8 mouse cellular contexts compared by ENCODE assay signal in the genomic region with DNA sequence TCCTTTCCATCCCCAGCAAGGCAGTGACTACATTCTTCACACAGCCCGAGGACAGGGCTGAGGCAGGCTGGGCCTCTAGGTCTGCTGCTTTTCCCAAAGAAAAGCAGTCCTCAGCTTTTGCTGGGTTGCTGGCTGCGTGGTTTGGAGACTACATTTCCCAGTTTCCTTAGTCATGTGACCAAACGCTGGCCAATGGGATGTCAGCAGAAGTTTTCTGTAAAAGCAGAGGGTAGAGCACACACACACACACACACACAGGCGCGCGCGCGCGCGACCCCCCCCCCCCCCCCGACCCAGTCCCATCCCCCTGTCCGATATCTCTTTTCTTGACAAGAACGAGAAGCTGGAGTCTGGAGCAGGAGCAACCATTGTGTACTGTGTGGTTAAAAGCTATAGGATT. TPM values are rescaled to one million over a fixed set of nuclear protein-coding genes. Genes with fewer than 3 reads are reported as not detected.
DNase-seq lines count a peak whose midpoint lies in the region; ATAC-seq and TF ChIP-seq lines count a peak whose summit lies in the region.

No protein-coding gene starts in this region.

- 0% methylated on average over 13 of the region's 13 CpGs for WGBS in forebrain, postnatal 0 days
- 2% methylated on average over 12 of the region's 13 CpGs for WGBS in liver, postnatal 0 days (ENCODE audit: insufficient replicate concordance)
- WGBS in neural tube, embryonic 14.5 days, result 0% methylated on average over 13 of the region's 13 CpGs

- peak overlapping the region; percentile 20 for H3ac ChIP-seq in C2C12 (ENCODE audit: control insufficient read depth, insufficient read length, low read depth)

- H3K79me2 ChIP-seq in C2C12 (ENCODE audit: control insufficient read depth, insufficient read depth), result no peaks in the 10 kb centered on the region

- H3K4me3 ChIP-seq in C2C12 (ENCODE audit: insufficient read depth, poor library complexity, severe bottlenecking), result no peak overlapping the region
- H3K4me3 ChIP-seq in forebrain, postnatal 0 days (ENCODE audit: low read depth, low read length), result no peak overlapping the region
- peak overlapping the region; percentile 13 for H3K4me3 ChIP-seq in liver, postnatal 0 days (ENCODE audit: low read depth, low read length)
- no peak overlapping the region for H3K4me3 ChIP-seq in neural tube, embryonic 14.5 days (ENCODE audit: low read depth, low read length)

- H3K9ac ChIP-seq in forebrain, postnatal 0 days, result no peak overlapping the region
- H3K9ac ChIP-seq in liver, postnatal 0 days (replicated peaks), result no peak overlapping the region; the same call in 1 of the 2 replicates
- H3K9ac ChIP-seq in neural tube, embryonic 14.5 days (replicated peaks; ENCODE audit: low read depth, low read length), result no peak overlapping the region; the same call in 1 of the 2 replicates

- H3K36me3 ChIP-seq in C2C12 (ENCODE audit: control insufficient read depth, insufficient read depth), result no peaks in the 10 kb centered on the region
- H3K36me3 ChIP-seq in forebrain, postnatal 0 days (ENCODE audit: insufficient read depth), result no peaks in the 10 kb centered on the region
- H3K36me3 ChIP-seq in liver, postnatal 0 days (replicated peaks; ENCODE audit: insufficient read depth, low read length), result no peaks in the 10 kb centered on the region
- no peaks in the 10 kb centered on the region for H3K36me3 ChIP-seq in neural tube, embryonic 14.5 days (ENCODE audit: control insufficient read depth, insufficient read depth, low read length)

- TF ChIP-seq EP300 in liver, postnatal 0 days (IDR thresholded peaks at IDR 0.05; ENCODE audit: low read depth), result no peak

- TF ChIP-seq CTCF in C2C12 (IDR thresholded peaks at IDR 0.05; ENCODE audit: control insufficient read depth, insufficient read depth, insufficient read length), result no peak
- TF ChIP-seq CTCF in brain, embryonic 14.5 days (IDR thresholded peaks at IDR 0.05; ENCODE audit: borderline replicate concordance, extremely low read depth, insufficient read depth, insufficient read length), result no peak
- no peak for TF ChIP-seq CTCF in forebrain, postnatal 0 days (IDR thresholded peaks at IDR 0.05; ENCODE audit: low read depth)
- no peak for TF ChIP-seq CTCF in liver, postnatal 0 days (IDR thresholded peaks at IDR 0.05; ENCODE audit: low read depth)

- ATAC-seq in forebrain, postnatal 0 days, result peak; percentile 86
- peak; percentile 51; the same call in 1 of the 2 replicates for ATAC-seq in liver, postnatal 0 days
- peak; percentile 73 for ATAC-seq in neural tube, embryonic 14.5 days (ENCODE audit: low read depth)

- H3K4me2 ChIP-seq in forebrain, postnatal 0 days (ENCODE audit: low read depth), result peak overlapping the region; percentile 42
- peak overlapping the region; percentile 72 for H3K4me2 ChIP-seq in liver, postnatal 0 days (ENCODE audit: low read depth, low read length)
- H3K4me2 ChIP-seq in neural tube, embryonic 14.5 days (ENCODE audit: low read depth, low read length), result peak overlapping the region; percentile 49

- peak overlapping the region; percentile 36; the same call in 1 of the 2 replicates for H3K27ac ChIP-seq in forebrain, postnatal 0 days (ENCODE audit: low read depth, low read length)
- H3K27ac ChIP-seq in liver, postnatal 0 days (ENCODE audit: low read depth), result no peak overlapping the region
- no peak overlapping the region for H3K27ac ChIP-seq in neural tube, embryonic 14.5 days (ENCODE audit: low read depth, low read length)

- H3K4me1 ChIP-seq in forebrain, postnatal 0 days (ENCODE audit: insufficient read depth), result 0 out of 2 replicates have a peak, but pooled peaks cover 4% of the 10 kb centered on the region
- peaks cover 14% of the 10 kb centered on the region for H3K4me1 ChIP-seq in liver, postnatal 0 days (ENCODE audit: insufficient read depth)
- peaks cover 13% of the 10 kb centered on the region for H3K4me1 ChIP-seq in neural tube, embryonic 14.5 days (ENCODE audit: control insufficient read depth, insufficient read depth, low read length)

- H3K9me3 ChIP-seq in forebrain, postnatal 0 days (ENCODE audit: low read length), result no peaks in the 10 kb centered on the region
- H3K9me3 ChIP-seq in liver, postnatal 0 days (ENCODE audit: low read length), result no peaks in the 10 kb centered on the region
- no peaks in the 10 kb centered on the region for H3K9me3 ChIP-seq in neural tube, embryonic 14.5 days (ENCODE audit: control insufficient read depth, low read length)

- TF ChIP-seq POLR2A in brain, embryonic 14.5 days (IDR thresholded peaks at IDR 0.05; ENCODE audit: borderline replicate concordance, extremely low read depth, insufficient read depth, insufficient read length, poor library complexity, severe bottlenecking), result no peak

- no peaks in the 10 kb centered on the region for H3K27me3 ChIP-seq in C2C12 (ENCODE audit: control insufficient read depth, insufficient read depth, insufficient read length)
- H3K27me3 ChIP-seq in forebrain, postnatal 0 days (ENCODE audit: insufficient read depth, low read length), result no peaks in the 10 kb centered on the region
- H3K27me3 ChIP-seq in liver, postnatal 0 days (ENCODE audit: insufficient read depth, low read length), result peaks cover 3% of the 10 kb centered on the region; the same call in 1 of the 2 replicates
- no peaks in the 10 kb centered on the region for H3K27me3 ChIP-seq in neural tube, embryonic 14.5 days (ENCODE audit: control insufficient read depth, insufficient read depth, low read length)

- peak; percentile 92 for DNase-seq in brain, embryonic 14.5 days (ENCODE audit: low read depth)
- peak; percentile 84 for DNase-seq in forebrain, postnatal 0 days
- DNase-seq in heart, postnatal 4 days, result peak; percentile 80
- DNase-seq in layer of hippocampus, adult 18-20 months (ENCODE audit: low spot score in 2 of 2), result peak; percentile 62 to 85
- DNase-seq in liver, postnatal 0 days, result peak; percentile 65
- no peak for DNase-seq in natural killer cell, adult 2 months (ENCODE audit: low spot score in 2 of 2)

- no peaks in the 10 kb centered on the region for H3K79me3 ChIP-seq in C2C12 (ENCODE audit: low read depth)

TF ChIP-seq in C2C12, 6 proteins besides CTCF, POLR2A, EP300 and RAD21:
- no peak for TF ChIP-seq MAX (IDR thresholded peaks at IDR 0.05)
- peak; percentile 89 for TF ChIP-seq USF1 (IDR thresholded peaks at IDR 0.05; ENCODE audit: low read depth)

RNA-seq across cellular contexts. Expression of a gene that starts 20.1 kb away (rescaled TPM):
- polyA plus RNA-seq in C2C12 (2012; fragmentation: generic; extraction: Trizol), result 0.18 TPM
- 1.9 and 3.2 TPM in 2 replicates for polyA plus RNA-seq in brain, embryonic 14.5 days (2012; rRNA removed)
- 0.77 and 1.8 TPM in 2 replicates for total RNA-seq in forebrain, postnatal 0 days (2014; rRNA removed)
- polyA plus RNA-seq in forebrain, postnatal 0 days (2015; fragmentation: Nextera tagmentation; extraction: Ambion mirVana), result 1.4 and 1.5 TPM in 2 replicates
- total RNA-seq in heart, postnatal 4 days (2021), result 1 to 10 TPM; 2.6 to 4.0 TPM
- total RNA-seq in layer of hippocampus, adult 18-20 months (2021), result 1 to 10 TPM; 4.9 to 5.2 TPM
- polyA plus RNA-seq in liver, postnatal 0 days (2015; fragmentation: Nextera tagmentation; extraction: Ambion mirVana), result not detected in 2 replicates
- polyA plus RNA-seq in neural tube, embryonic 14.5 days (2014; fragmentation: Nextera tagmentation; extraction: Ambion mirVana), result 0.89 and 1.9 TPM in 2 replicates

RNA-seq across cellular contexts. Expression of a gene that starts 24.3 kb away (rescaled TPM):
- 64.7 TPM for polyA plus RNA-seq in C2C12 (2012; fragmentation: generic; extraction: Trizol)
- 72.3 and 98.7 TPM in 2 replicates for polyA plus RNA-seq in brain, embryonic 14.5 days (2012; rRNA removed)
- total RNA-seq in forebrain, postnatal 0 days (2014; rRNA removed), result 87.6 and 105 TPM in 2 replicates
- 106 and 107 TPM in 2 replicates for polyA plus RNA-seq in forebrain, postnatal 0 days (2015; fragmentation: Nextera tagmentation; extraction: Ambion mirVana)
- total RNA-seq in heart, postnatal 4 days (2021), result 10 to 100 TPM; 51.7 to 54.5 TPM
- 10 to 100 TPM; 32.1 to 32.5 TPM for total RNA-seq in layer of hippocampus, adult 18-20 months (2021)
- 27.8 and 30.2 TPM in 2 replicates for polyA plus RNA-seq in liver, postnatal 0 days (2015; fragmentation: Nextera tagmentation; extraction: Ambion mirVana)
- 105 and 112 TPM in 2 replicates for polyA plus RNA-seq in neural tube, embryonic 14.5 days (2014; fragmentation: Nextera tagmentation; extraction: Ambion mirVana)

RNA-seq across cellular contexts. Expression of a gene that starts 46.8 kb away (rescaled TPM):
- polyA plus RNA-seq in C2C12 (2012; fragmentation: generic; extraction: Trizol), result 69.2 TPM
- polyA plus RNA-seq in brain, embryonic 14.5 days (2012; rRNA removed), result 51.0 and 51.5 TPM in 2 replicates
- total RNA-seq in forebrain, postnatal 0 days (2014; rRNA removed), result 32.7 and 45.2 TPM in 2 replicates
- polyA plus RNA-seq in forebrain, postnatal 0 days (2015; fragmentation: Nextera tagmentation; extraction: Ambion mirVana), result 31.3 and 36.0 TPM in 2 replicates
- total RNA-seq in heart, postnatal 4 days (2021), result 10 to 100 TPM; 11.7 to 13.2 TPM
- 10 to 100 TPM; 40.2 to 43.3 TPM for total RNA-seq in layer of hippocampus, adult 18-20 months (2021)
- 16.7 and 16.9 TPM in 2 replicates for polyA plus RNA-seq in liver, postnatal 0 days (2015; fragmentation: Nextera tagmentation; extraction: Ambion mirVana)
- 35.9 and 36.9 TPM in 2 replicates for polyA plus RNA-seq in neural tube, embryonic 14.5 days (2014; fragmentation: Nextera tagmentation; extraction: Ambion mirVana)

RNA-seq across cellular contexts. Expression of a gene that starts 51.4 kb away (rescaled TPM):
- 191 TPM for polyA plus RNA-seq in C2C12 (2012; fragmentation: generic; extraction: Trizol)
- polyA plus RNA-seq in brain, embryonic 14.5 days (2012; rRNA removed), result 10.8 and 13.6 TPM in 2 replicates
- 2.5 and 4.1 TPM in 2 replicates for total RNA-seq in forebrain, postnatal 0 days (2014; rRNA removed)
- 3.6 and 3.7 TPM in 2 replicates for polyA plus RNA-seq in forebrain, postnatal 0 days (2015; fragmentation: Nextera tagmentation; extraction: Ambion mirVana)
- 1 to 10 TPM; 8.7 to 9.4 TPM for total RNA-seq in heart, postnatal 4 days (2021)
- 1 to 10 TPM in 1 of 2 experiments, under 1 TPM in 1; 0.94 to 1.9 TPM for total RNA-seq in layer of hippocampus, adult 18-20 months (2021)
- 0.07 and 0.17 TPM in 2 replicates for polyA plus RNA-seq in liver, postnatal 0 days (2015; fragmentation: Nextera tagmentation; extraction: Ambion mirVana)
- 0.70 and 0.99 TPM in 2 replicates for polyA plus RNA-seq in neural tube, embryonic 14.5 days (2014; fragmentation: Nextera tagmentation; extraction: Ambion mirVana)

Comparison
In these comparisons a context has a peak if more than half of its experiments do, and no peak if none do; other contexts are left out.
1. DNase-seq: peak in brain, embryonic 14.5 days (single experiment), forebrain, postnatal 0 days (single experiment), heart, postnatal 4 days (single experiment), layer of hippocampus, adult 18-20 months (2 of 2) and liver, postnatal 0 days (single experiment); none in natural killer cell, adult 2 months (0 of 2).
2. Peak in every context shown above with its lines, with median percentiles within 50 percentile points of each other: ATAC-seq and H3K4me2 ChIP-seq.